ENCODE assay signal across 8 mouse cellular contexts in genomic region chr10:110919531-110920343, GRCm38 (mm10). TPM values are rescaled to one million over a fixed set of nuclear protein-coding genes. Genes with fewer than 3 reads are reported as not detected.
A peak's percentile ranks its signal among the peaks of the same experiment; 100 is the strongest.
DNase-seq lines count a peak whose midpoint lies in the region; ATAC-seq and TF ChIP-seq lines count a peak whose summit lies in the region.

Gene Csrp2 (plus strand): TSS chr10:110919789.

- H3K27ac ChIP-seq in intestine, embryonic 16.5 days (ENCODE audit: low read length): peak within 1 kb of the TSS; percentile 96
- H3K27ac ChIP-seq in limb, embryonic 12.5 days: peak within 1 kb of the TSS; percentile 98
- peak within 1 kb of the TSS; percentile 79 for H3K27ac ChIP-seq in midbrain, embryonic 14.5 days (replicated peaks; ENCODE audit: low read depth, low read length)
- H3K27ac ChIP-seq in spleen, adult 2 months (ENCODE audit: insufficient read depth, low read length): peak within 1 kb of the TSS; percentile 44

- no peak; the same call in 1 of the 2 replicates for TF ChIP-seq POLR2A in spleen, adult 2 months (IDR thresholded peaks at IDR 0.05; ENCODE audit: low read depth, low read length)

- peak; percentile 89 for ATAC-seq in intestine, embryonic 16.5 days
- ATAC-seq in limb, embryonic 12.5 days (ENCODE audit: insufficient number of reproducible peaks, insufficient read depth, low FRiP score, low TSS enrichment, low read depth): peak; percentile 87
- ATAC-seq in midbrain, embryonic 14.5 days (ENCODE audit: low FRiP score, low TSS enrichment): peak; percentile 92

- no peaks in the 10 kb centered on the region for H3K36me3 ChIP-seq in intestine, embryonic 16.5 days (ENCODE audit: control insufficient read depth, insufficient read depth, low read length)
- peaks cover 12% of the 10 kb centered on the region; the same call in 1 of the 2 replicates for H3K36me3 ChIP-seq in limb, embryonic 12.5 days
- H3K36me3 ChIP-seq in midbrain, embryonic 14.5 days (ENCODE audit: control insufficient read depth, insufficient read depth, low read length): no peaks in the 10 kb centered on the region
- no peaks in the 10 kb centered on the region for H3K36me3 ChIP-seq in spleen, adult 2 months (ENCODE audit: control insufficient read depth, insufficient read depth, low read length)

- H3K4me1 ChIP-seq in intestine, embryonic 16.5 days (ENCODE audit: control insufficient read depth, insufficient read depth, low read length): peaks cover 23% of the 10 kb centered on the region
- H3K4me1 ChIP-seq in limb, embryonic 12.5 days (replicated peaks): peaks cover 41% of the 10 kb centered on the region
- H3K4me1 ChIP-seq in midbrain, embryonic 14.5 days (ENCODE audit: control insufficient read depth, insufficient read depth, low read length): peaks cover 16% of the 10 kb centered on the region
- H3K4me1 ChIP-seq in spleen, adult 2 months (ENCODE audit: control insufficient read depth, insufficient read depth, insufficient read length): peaks cover 4% of the 10 kb centered on the region; the same call in 1 of the 2 replicates

- 1% methylated on average over 67 of the region's 67 CpGs for whole genome bisulfite sequencing in intestine, embryonic 16.5 days
- under 1% methylated on average over 64 of the region's 67 CpGs for WGBS in limb, embryonic 12.5 days
- under 1% methylated on average over 66 of the region's 67 CpGs for WGBS in midbrain, embryonic 14.5 days
- under 1% methylated on average over 67 of the region's 67 CpGs for WGBS in spleen, adult 2 months

- no peaks in the 10 kb centered on the region for H3K9me3 ChIP-seq in intestine, embryonic 16.5 days (ENCODE audit: control insufficient read depth, low read length)
- no peaks in the 10 kb centered on the region for H3K9me3 ChIP-seq in limb, embryonic 12.5 days
- H3K9me3 ChIP-seq in midbrain, embryonic 14.5 days (ENCODE audit: control insufficient read depth, low read length): no peaks in the 10 kb centered on the region

- peak within 1 kb of the TSS; percentile 77 for H3K4me2 ChIP-seq in intestine, embryonic 16.5 days (ENCODE audit: low read depth, low read length)
- H3K4me2 ChIP-seq in limb, embryonic 12.5 days: peak within 1 kb of the TSS; percentile 74
- peak within 1 kb of the TSS; percentile 97 for H3K4me2 ChIP-seq in midbrain, embryonic 14.5 days (ENCODE audit: low read length)

- DNase-seq in left cerebral cortex, adult 18-20 months (ENCODE audit: low spot score in 2 of 2): peak; percentile 48 to 50
- no peak for DNase-seq in left cerebral cortex, adult 11 months (ENCODE audit: low spot score)
- peak; percentile 93 for DNase-seq in embryo, embryonic 9.5 days (ENCODE audit: extremely low spot score)
- no peak for DNase-seq in gonadal fat pad, adult 2 months (ENCODE audit: low read depth)
- DNase-seq in midbrain, embryonic 14.5 days: peak; percentile 94
- DNase-seq in spleen, adult 2 months (ENCODE audit: low read depth in 1 of 2, low spot score in 2 of 2): peak; percentile 55 to 79

- H3K27me3 ChIP-seq in intestine, embryonic 16.5 days (replicated peaks; ENCODE audit: control insufficient read depth, insufficient read depth, low read length): no peaks in the 10 kb centered on the region
- no peaks in the 10 kb centered on the region for H3K27me3 ChIP-seq in limb, embryonic 12.5 days
- no peaks in the 10 kb centered on the region for H3K27me3 ChIP-seq in midbrain, embryonic 14.5 days (ENCODE audit: control insufficient read depth, insufficient read depth, low read length)
- no peaks in the 10 kb centered on the region for H3K27me3 ChIP-seq in spleen, adult 2 months (ENCODE audit: control insufficient read depth, insufficient read depth, low read length)

- peak within 1 kb of the TSS; percentile 66 for H3K4me3 ChIP-seq in intestine, embryonic 16.5 days (ENCODE audit: low read length)
- H3K4me3 ChIP-seq in limb, embryonic 12.5 days (replicated peaks): peak within 1 kb of the TSS; percentile 74
- peak within 1 kb of the TSS; percentile 69 for H3K4me3 ChIP-seq in midbrain, embryonic 14.5 days (replicated peaks; ENCODE audit: low read depth, low read length)
- peak within 1 kb of the TSS; percentile 71 for H3K4me3 ChIP-seq in spleen, adult 2 months (ENCODE audit: extremely low read depth, insufficient read depth, insufficient read length)

- TF ChIP-seq CTCF in spleen, adult 2 months (IDR thresholded peaks at IDR 0.05; ENCODE audit: extremely low read depth, insufficient read depth, insufficient read length, insufficient replicate concordance): no peak

- H3K9ac ChIP-seq in intestine, embryonic 16.5 days (ENCODE audit: low read depth, low read length): peak within 1 kb of the TSS; percentile 89
- peak within 1 kb of the TSS; percentile 87 for H3K9ac ChIP-seq in limb, embryonic 12.5 days (replicated peaks)
- H3K9ac ChIP-seq in midbrain, embryonic 14.5 days (replicated peaks; ENCODE audit: low read length): peak within 1 kb of the TSS; percentile 77

RNA-seq across cellular contexts. Expression of gene Csrp2, which starts in this region (rescaled TPM):
- 1 to 10 TPM; 6.4 to 8.6 TPM for total RNA-seq in left cerebral cortex, adult 18-20 months (2021)
- 26.2 and 36.6 TPM in 2 replicates for polyA plus RNA-seq in gonadal fat pad, adult 2 months (2012; rRNA removed)
- 236 and 254 TPM in 2 replicates for polyA plus RNA-seq in intestine, embryonic 16.5 days (2015; fragmentation: Nextera tagmentation; extraction: Ambion mirVana)
- 182 and 188 TPM in 2 replicates for polyA plus RNA-seq in limb, embryonic 12.5 days (2016; fragmentation: Nextera tagmentation; extraction: Ambion mirVana)
- polyA plus RNA-seq in midbrain, embryonic 14.5 days (2014; fragmentation: Nextera tagmentation; extraction: Ambion mirVana): 88.3 and 92.4 TPM in 2 replicates
- 9.4 and 9.7 TPM in 2 replicates for polyA plus RNA-seq in spleen, adult 2 months (2012; rRNA removed)

Comparison
In these comparisons a context has a peak if more than half of its experiments do, and no peak if none do; other contexts are left out.
1. DNase-seq: peak in left cerebral cortex, adult 18-20 months (2 of 2), embryo, embryonic 9.5 days (single experiment), midbrain, embryonic 14.5 days (single experiment) and spleen, adult 2 months (2 of 2); none in left cerebral cortex, adult 11 months (single experiment) and gonadal fat pad, adult 2 months (single experiment).
2. H3K27ac ChIP-seq: peak in every context shown above with its lines; median percentile 98 in limb, embryonic 12.5 days; 96 in intestine, embryonic 16.5 days; 79 in midbrain, embryonic 14.5 days; 44 in spleen, adult 2 months.
3. Peak in every context shown above with its lines, with median percentiles within 50 percentile points of each other: ATAC-seq, H3K4me2 ChIP-seq, H3K4me3 ChIP-seq and H3K9ac ChIP-seq.